Mouse (Mus musculus): ENCODE results near the gene Ccdc122. TPM values are rescaled to one million over a fixed set of nuclear protein-coding genes. Genes with fewer than 3 reads are reported as not detected.
"Not testable (repeated sequence)": the region's sequence is repeated elsewhere in the genome, so short reads cannot be mapped to it uniquely, and the experiment has no call there.

Gene Ccdc122
- polyA plus RNA-seq (2016; fragmentation: Nextera tagmentation; extraction: Ambion mirVana) = 0.88 and 1.3 TPM in 2 replicates

DNA sequence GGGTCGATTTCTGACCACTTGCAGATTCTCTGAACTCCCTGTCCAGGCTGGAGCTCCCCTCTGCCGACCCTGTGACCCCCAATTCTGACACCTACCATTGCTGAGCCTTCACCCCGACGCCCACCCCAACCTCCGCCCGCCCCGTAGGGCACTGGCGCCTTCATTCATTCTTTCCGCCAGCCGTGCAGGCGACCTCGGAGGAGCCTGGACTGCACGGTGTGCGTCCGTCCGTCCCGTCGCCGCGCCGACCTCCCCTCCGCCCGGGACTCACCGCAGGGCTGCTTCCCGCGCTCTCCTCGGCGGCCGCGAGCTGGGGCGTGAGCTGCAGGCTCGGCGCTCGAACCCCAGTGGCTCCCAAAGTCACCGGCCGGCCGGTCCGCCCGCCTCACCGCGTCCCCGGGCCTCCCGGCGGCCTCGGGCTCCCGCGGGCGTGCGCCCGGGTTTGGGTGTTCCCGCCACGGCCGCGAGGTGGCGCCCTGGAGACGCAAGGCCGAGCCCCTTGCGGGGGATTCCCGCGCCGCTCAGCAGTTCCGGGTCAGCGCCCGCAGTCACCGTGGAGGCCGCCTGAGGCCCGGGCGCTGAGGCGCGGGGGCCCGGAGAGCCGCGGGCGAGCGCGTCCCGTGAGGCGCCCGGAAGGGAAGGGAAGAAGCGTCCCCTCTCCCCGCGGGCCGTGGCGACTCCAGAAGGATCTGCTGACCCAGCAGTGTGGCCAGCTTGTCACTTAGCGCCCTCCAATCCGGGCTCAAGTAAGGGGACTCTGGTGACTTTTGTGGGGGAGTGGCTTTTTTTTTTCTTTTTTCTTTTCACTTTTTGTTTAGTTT is at the start of gene Ccdc122, which contains the start of gene Lacc1:
Ccdc122 (plus strand) TSS at position 547 of the 821 bp plus-strand sequence.
Lacc1 (minus strand) TSS at position 679 of the 821 bp plus-strand sequence.
- ATAC-seq (ENCODE audit: low FRiP score, low read depth) = peak; percentile 71
- WGBS = under 1% methylated on average over 60 of the region's 86 CpGs
- H3K9ac ChIP-seq (replicated peaks) = peak within 1 kb of the TSS; percentile 64
- peaks cover 7% of the 10 kb centered on the region; the same call in 1 of the 2 replicates for H3K4me1 ChIP-seq
- peak within 1 kb of the TSS; percentile 57 for H3K4me3 ChIP-seq
- no peak within 1 kb of the TSS for H3K27ac ChIP-seq (replicated peaks)
- H3K27me3 ChIP-seq = peaks cover 10% of the 10 kb centered on the region
- H3K9me3 ChIP-seq = no peaks in the 10 kb centered on the region
- peak within 1 kb of the TSS; percentile 77 for H3K4me2 ChIP-seq (replicated peaks)
- no peaks in the 10 kb centered on the region for H3K36me3 ChIP-seq

DNA sequence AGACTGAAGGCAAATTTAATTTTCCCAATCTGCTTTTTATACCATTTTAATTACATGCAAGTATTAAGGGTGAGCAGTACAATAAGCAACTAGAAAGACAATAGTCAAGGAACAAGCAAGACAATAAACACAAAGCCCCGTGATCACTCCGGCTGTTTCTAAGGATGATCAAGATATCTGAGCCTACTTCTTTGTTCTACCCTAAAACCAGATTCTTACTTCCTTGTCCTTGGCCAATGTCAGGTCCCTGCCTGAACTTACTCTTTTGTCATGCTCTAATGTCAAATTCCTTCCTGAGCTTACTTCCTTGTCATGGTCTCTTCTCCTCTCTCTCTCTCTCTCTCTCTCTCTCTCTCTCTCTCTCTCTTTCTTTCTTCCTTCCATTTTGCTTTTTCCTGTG is 46.2 kb upstream of the Ccdc122 start:
- not testable (repeated sequence) for H3K9me3 ChIP-seq; H3K4me3 ChIP-seq; H3K27me3 ChIP-seq; H3K36me3 ChIP-seq; ATAC-seq (ENCODE audit: low FRiP score, low read depth); H3K4me1 ChIP-seq; H3K27ac ChIP-seq (replicated peaks); H3K4me2 ChIP-seq (replicated peaks); H3K9ac ChIP-seq (replicated peaks)
- WGBS = 87% methylated on average over 2 of the region's 2 CpGs

DNA sequence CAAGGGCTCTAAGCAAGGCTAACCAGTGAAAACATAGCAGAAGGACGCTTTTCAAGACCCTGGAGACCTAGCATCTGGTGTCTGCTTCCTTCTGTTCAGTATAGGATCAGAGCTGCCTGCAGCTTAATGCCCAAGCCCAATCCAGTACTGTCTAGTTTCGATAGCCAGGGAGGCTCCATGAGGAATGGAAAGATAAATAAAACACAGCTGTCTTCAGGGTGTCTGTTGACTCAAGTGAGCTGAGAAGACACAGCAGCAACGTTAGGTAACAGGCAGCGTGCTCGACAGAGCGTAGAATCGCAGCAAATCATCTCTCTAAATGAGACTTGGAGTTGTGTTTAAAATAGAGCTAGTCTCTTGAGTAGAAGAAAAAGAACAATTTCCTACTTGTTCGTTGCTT is 31.8 kb upstream of the Ccdc122 start:
- Histone ChIP-seq H3K9ac (replicated peaks) (no peak overlapping the region), H3K4me1 (no peaks in the 10 kb centered on the region), H3K4me2 (replicated peaks) (no peak overlapping the region), H3K9me3 (no peaks in the 10 kb centered on the region), H3K27me3 (no peaks in the 10 kb centered on the region), H3K27ac (replicated peaks) (no peak overlapping the region), H3K4me3 (no peak overlapping the region), H3K36me3 (no peaks in the 10 kb centered on the region)
- ATAC-seq (ENCODE audit: low FRiP score, low read depth) = no peak
- WGBS = 67% methylated on average over 8 of the region's 8 CpGs

DNA sequence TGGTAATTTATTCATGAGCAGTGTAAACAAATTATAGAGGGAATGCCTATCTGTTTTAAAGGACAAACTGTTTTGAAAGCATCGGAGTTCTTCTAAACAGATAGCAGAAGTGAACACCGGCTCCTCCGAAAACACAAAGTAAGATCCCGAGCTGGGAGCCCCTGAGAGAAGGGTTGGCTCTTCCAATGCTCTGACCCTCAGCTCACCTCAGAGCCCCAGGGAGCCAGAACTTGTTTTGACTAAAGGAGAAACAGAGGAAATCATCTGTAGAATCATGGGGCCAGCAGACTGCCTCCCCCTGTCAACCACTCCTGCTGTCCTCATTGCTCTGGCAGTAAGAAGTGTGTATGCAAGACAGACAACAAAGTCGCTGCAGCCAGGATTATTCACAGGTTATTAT is 31.0 kb upstream of the Ccdc122 start:
- 64% methylated on average over 5 of the region's 5 CpGs for WGBS
- ATAC-seq (ENCODE audit: low FRiP score, low read depth) = no peak
- H3K9me3 ChIP-seq = no peaks in the 10 kb centered on the region
- H3K4me1 ChIP-seq = no peaks in the 10 kb centered on the region
- H3K9ac ChIP-seq (replicated peaks) = no peak overlapping the region
- H3K4me2 ChIP-seq (replicated peaks) = no peak overlapping the region
- H3K36me3 ChIP-seq = no peaks in the 10 kb centered on the region
- H3K4me3 ChIP-seq = no peak overlapping the region
- no peak overlapping the region for H3K27ac ChIP-seq (replicated peaks)
- no peaks in the 10 kb centered on the region for H3K27me3 ChIP-seq

DNA sequence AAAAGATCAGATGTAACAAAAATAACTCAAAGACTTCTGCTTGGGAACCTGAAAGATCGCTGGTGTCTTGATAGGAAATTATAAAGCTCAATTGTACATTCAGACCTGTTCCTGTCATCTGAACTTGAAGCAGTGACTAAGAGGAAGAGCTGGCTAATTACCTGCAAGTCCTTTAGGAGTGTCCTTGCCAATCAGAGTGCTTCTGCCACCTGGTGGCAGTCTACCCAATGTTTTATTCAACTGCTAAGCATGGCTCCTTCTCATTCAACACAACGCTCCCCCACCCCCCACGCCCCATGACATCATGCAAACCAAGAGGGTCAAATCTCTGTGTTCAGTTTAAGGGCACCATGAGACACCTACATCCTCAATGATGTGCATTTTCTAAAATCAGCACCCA is 28.3 kb upstream of the Ccdc122 start:
- WGBS = 12% methylated on average over 3 of the region's 3 CpGs
- H3K4me2 ChIP-seq (replicated peaks) = no peak overlapping the region
- H3K36me3 ChIP-seq = no peaks in the 10 kb centered on the region
- H3K27me3 ChIP-seq = no peaks in the 10 kb centered on the region
- H3K9me3 ChIP-seq = no peaks in the 10 kb centered on the region
- H3K4me1 ChIP-seq = no peaks in the 10 kb centered on the region
- peak; percentile 62; the same call in 1 of the 2 replicates for ATAC-seq (ENCODE audit: low FRiP score, low read depth)
- H3K27ac ChIP-seq (replicated peaks) = no peak overlapping the region
- H3K9ac ChIP-seq (replicated peaks) = no peak overlapping the region
- H3K4me3 ChIP-seq = no peak overlapping the region

DNA sequence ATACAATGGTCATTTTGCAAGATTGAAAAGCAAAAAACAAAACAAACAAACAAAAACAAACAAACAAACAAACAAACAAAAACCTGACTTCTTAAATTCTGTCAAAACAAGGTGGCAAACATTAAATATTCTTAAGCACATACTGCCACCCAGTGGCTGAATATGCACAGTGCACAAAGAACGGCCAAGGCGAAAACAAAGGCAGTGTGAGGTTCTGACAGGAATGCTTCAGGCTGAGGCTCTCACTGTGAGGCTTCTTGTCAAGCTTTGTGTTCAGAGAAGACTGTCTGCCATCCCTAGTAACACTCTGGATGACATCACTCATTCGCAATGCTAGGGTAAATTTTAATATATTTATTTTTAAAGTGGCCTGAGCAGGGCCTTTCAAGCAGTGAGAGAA is 24.8 kb upstream of the Ccdc122 start:
- Histone ChIP-seq H3K9me3 (no peaks in the 10 kb centered on the region), H3K4me1 (no peaks in the 10 kb centered on the region), H3K27ac (replicated peaks) (no peak overlapping the region), H3K27me3 (no peaks in the 10 kb centered on the region), H3K4me2 (replicated peaks) (no peak overlapping the region), H3K9ac (replicated peaks) (no peak overlapping the region), H3K4me3 (no peak overlapping the region), H3K36me3 (no peaks in the 10 kb centered on the region)
- WGBS = 8% methylated on average over 3 of the region's 3 CpGs
- peak; percentile 63; the same call in 1 of the 2 replicates for ATAC-seq (ENCODE audit: low FRiP score, low read depth)

DNA sequence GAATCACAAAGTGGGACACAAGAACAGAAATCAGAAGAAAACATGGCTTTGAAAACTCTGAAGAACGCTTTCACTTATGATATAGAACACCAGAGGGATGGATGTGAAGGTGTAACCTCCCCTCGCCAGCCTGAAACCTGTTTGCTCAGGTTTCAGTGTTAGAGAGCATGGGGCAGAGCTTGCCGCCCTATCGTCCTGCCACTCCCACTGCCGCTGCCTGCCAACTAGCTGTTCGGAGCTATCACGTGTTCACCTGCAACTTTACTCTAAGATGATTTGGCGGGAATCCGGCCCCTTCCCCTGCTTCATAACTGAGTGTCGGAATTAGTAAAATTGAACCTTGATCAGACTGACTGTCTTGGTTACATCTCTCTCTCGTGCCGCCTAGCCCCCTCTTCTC is 19.8 kb upstream of the Ccdc122 start:
- 58% methylated on average over 12 of the region's 12 CpGs for WGBS
- H3K9me3 ChIP-seq; H3K36me3 ChIP-seq; H3K27me3 ChIP-seq; H3K4me1 ChIP-seq; H3K9ac ChIP-seq (replicated peaks); H3K4me3 ChIP-seq; H3K4me2 ChIP-seq (replicated peaks); ATAC-seq (ENCODE audit: low FRiP score, low read depth); H3K27ac ChIP-seq (replicated peaks): not testable (repeated sequence)

DNA sequence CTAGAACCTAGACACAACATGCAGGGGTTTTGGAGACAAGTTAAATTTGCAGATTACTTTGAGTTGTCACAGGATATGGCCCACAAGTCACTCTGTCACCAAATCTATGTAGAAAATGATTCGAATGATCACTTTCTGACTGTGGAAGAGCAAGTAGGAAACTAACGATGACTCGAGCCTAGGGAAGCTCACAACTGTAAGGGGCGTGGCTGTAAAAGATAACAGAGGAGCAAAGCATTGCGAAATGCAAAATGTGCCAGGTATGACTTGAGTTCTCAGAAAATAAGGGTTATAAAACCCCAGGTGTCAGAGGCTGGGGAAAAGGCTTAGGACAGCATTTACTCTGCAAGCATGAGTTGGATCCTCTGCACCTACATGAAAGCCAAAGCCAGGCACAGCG is 19.4 kb upstream of the Ccdc122 start:
- Histone ChIP-seq H3K27ac (replicated peaks) (no peak overlapping the region), H3K9me3 (no peaks in the 10 kb centered on the region), H3K4me1 (no peaks in the 10 kb centered on the region), H3K27me3 (no peaks in the 10 kb centered on the region), H3K36me3 (no peaks in the 10 kb centered on the region), H3K9ac (replicated peaks) (no peak overlapping the region), H3K4me2 (replicated peaks) (no peak overlapping the region), H3K4me3 (no peak overlapping the region)
- WGBS = 88% methylated on average over 6 of the region's 6 CpGs
- ATAC-seq (ENCODE audit: low FRiP score, low read depth) = no peak

DNA sequence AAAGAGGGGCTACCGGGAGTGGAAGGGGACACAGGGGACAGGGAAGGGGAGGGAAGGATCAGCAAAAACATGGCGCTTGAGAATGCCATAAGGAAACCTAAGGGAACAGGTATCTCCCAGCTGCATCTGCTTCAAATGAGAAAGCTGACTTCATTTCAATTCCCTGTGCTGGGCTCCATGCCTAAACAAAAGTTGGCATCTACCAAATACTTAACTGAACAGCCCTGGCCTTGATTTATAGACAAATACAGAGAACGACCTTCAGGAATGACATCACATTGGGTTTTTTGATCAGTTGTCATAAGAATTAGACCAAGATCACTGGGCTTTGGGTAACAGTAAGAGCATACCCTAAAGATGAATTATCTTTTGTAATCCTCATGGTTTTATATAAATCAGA is 12.1 kb upstream of the Ccdc122 start:
- Histone ChIP-seq H3K4me2 (replicated peaks) (no peak overlapping the region), H3K9ac (replicated peaks) (no peak overlapping the region), H3K9me3 (no peaks in the 10 kb centered on the region), H3K36me3 (no peaks in the 10 kb centered on the region), H3K4me1 (no peaks in the 10 kb centered on the region), H3K4me3 (no peak overlapping the region), H3K27me3 (no peaks in the 10 kb centered on the region), H3K27ac (replicated peaks) (no peak overlapping the region)
- ATAC-seq (ENCODE audit: low FRiP score, low read depth) = no peak
- WGBS = 91% methylated on average over 3 of the region's 3 CpGs

DNA sequence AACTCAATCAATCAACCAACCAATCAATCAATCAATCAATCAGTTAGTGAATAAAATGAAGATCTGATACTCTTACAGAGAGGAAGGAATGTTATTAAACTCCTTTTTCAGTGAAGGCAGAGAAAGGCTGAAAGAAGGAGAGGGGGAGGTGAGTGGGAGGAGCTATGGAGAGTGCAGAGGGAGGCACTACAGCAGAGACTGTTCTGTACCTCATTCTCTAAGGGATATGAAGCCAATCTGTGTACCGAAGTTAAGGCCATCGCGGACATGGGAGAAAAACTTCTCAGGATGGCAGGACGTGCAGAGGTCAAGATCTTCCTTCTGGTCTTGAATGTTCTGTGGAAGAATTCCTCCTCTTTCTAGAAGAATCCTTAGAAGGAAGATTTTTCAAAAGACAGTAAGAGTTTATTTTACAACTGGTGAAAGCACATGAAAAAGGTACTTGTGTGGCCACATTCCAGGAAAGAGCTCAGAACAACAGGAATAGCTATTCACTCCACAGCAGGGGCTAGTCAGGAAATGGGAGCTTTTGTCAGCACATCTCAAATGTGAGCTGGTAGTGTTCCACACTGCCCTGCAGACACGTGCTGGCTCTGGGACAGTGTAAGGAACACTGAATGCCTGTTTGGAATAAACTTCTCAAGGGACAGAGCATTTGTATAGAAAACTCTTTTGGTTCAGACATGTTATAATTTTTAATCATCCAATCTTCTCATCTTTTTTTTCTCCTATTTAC is 7.1 kb upstream of the Ccdc122 start:
- Histone ChIP-seq H3K4me3 (no peak overlapping the region), H3K4me2 (replicated peaks) (no peak overlapping the region), H3K27me3 (no peaks in the 10 kb centered on the region), H3K9me3 (no peaks in the 10 kb centered on the region), H3K27ac (replicated peaks) (no peak overlapping the region), H3K4me1 (no peaks in the 10 kb centered on the region), H3K36me3 (no peaks in the 10 kb centered on the region), H3K9ac (replicated peaks) (no peak overlapping the region)
- 55% methylated on average over 5 of the region's 5 CpGs for WGBS
- no peak for ATAC-seq (ENCODE audit: low FRiP score, low read depth)

DNA sequence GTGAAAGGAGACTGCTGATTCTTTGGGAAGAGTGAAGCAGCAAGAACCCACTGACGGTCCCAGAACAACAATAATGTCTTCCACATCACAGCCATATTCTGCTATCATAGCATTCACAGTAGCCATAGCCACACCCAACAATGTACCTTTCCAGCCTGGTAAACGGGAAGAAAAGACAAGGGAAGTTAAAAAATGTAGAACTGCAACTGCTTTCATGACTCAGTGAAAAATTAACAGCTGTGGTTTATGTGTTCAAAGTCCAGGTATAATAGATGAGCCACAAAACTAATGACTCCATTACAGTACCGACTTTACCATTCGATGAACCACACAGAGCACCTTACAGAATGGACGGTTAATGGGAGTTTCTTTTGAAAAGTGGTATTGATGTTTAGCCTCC is 5.8 kb upstream of the Ccdc122 start:
- no peak overlapping the region for H3K9ac ChIP-seq (replicated peaks)
- no peak overlapping the region for H3K27ac ChIP-seq (replicated peaks)
- no peak for ATAC-seq (ENCODE audit: low FRiP score, low read depth)
- H3K4me3 ChIP-seq = no peak overlapping the region
- 84% methylated on average over 5 of the region's 5 CpGs for WGBS
- H3K9me3 ChIP-seq = no peaks in the 10 kb centered on the region
- no peaks in the 10 kb centered on the region for H3K36me3 ChIP-seq
- H3K4me2 ChIP-seq (replicated peaks) = no peak overlapping the region
- H3K27me3 ChIP-seq = peaks cover 2% of the 10 kb centered on the region
- H3K4me1 ChIP-seq = no peaks in the 10 kb centered on the region

DNA sequence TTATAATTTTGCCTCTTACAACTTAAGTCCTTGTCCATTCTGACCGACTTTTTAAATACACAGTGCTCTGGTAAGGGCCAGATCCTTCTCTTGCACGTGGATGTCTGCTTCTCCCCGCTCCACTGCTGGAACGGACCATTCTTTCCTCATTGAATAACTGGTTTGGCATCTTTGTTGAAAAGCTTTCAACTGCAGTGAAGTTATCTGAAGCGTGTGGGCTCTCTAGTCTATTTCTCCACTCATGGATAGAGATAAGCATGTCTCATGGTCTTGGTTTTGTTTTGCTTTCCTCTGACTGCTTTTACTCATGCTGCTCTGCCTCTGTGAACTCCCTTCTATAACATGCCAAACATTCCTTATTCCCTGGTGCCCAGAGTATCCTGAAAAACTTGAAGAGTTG is 4.1 kb upstream of the Ccdc122 start:
- no peak for ATAC-seq (ENCODE audit: low FRiP score, low read depth)
- H3K9ac ChIP-seq (replicated peaks) = no peak overlapping the region

More for the DNA sequence above, 4.1 kb upstream of the Ccdc122 start:
- peaks cover 10% of the 10 kb centered on the region for H3K27me3 ChIP-seq
- peaks cover 7% of the 10 kb centered on the region; the same call in 1 of the 2 replicates for H3K4me1 ChIP-seq
- no peaks in the 10 kb centered on the region for H3K36me3 ChIP-seq
- 69% methylated on average over 5 of the region's 5 CpGs for WGBS
- no peak overlapping the region for H3K4me2 ChIP-seq (replicated peaks)
- H3K9me3 ChIP-seq = no peaks in the 10 kb centered on the region
- no peak overlapping the region for H3K27ac ChIP-seq (replicated peaks)
- H3K4me3 ChIP-seq = no peak overlapping the region
